Mouse (Mus musculus) liver, adult 2 months (tissue): ENCODE data around the gene Btf3l4.

Experiments
- CTCF ChIP-seq: fragments of 200-500 bp; IDR thresholded peaks from 2 replicates; pipeline ENCODE4 v1.5.1; 2011; ENCODE audit warnings: low read depth, low read length, control low read depth
- POLR2A ChIP-seq: fragments of 200-500 bp; IDR thresholded peaks from 2 replicates; pipeline ENCODE4 v1.6.1; 2011; ENCODE audit warnings: low read length, control low read depth; ENCODE audit not compliant: insufficient read depth; ENCODE audit errors: extremely low read depth

DNA sequence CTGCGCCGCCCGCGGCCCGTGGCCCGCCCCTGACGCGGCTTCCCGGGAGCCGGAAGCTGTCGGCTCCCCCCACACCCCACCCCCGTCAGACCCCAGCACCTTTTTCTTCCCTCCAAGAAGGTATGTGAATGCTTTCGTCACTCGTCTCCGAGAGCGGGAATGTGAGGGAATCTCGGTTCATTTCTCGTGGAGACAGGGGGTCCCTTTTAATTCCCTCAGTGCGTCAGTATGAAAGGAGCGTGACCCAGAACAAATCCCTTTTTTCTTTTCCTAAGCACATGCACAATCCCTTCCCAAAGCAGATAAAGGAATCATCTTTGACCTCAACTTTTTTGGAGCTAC lies 52.6 kb downstream of the Btf3l4 start:
- TF ChIP-seq CTCF (no peak), POLR2A (no peak)
